Mouse (Mus musculus) liver, postnatal 0 days (tissue): ENCODE data around the gene Kalrn. TPM values are rescaled to one million over a fixed set of nuclear protein-coding genes. Genes with fewer than 3 reads are reported as not detected.

Experiments used
- ATAC-seq: fragments of 200-750 bp; cut with Nextera tagmentation; 2 replicates; pipeline ENCODE4 v1.8.0; 2017; ENCODE audit warnings: mild to moderate bottlenecking, moderate library complexity
- DNase-seq: peaks from one replicate; pipeline ENCODE4 v3.0.0-alpha.2; 2016
- H3K27ac ChIP-seq: fragments of 300-500 bp; sonication (generic); 2 replicates; pipeline ENCODE4 v1.5.1; 2014; ENCODE audit warnings: antibody characterized with exemption, moderate library complexity, mild to moderate bottlenecking, low read depth
- H3K27me3 ChIP-seq: fragments of 300-500 bp; sonication (generic); 2 replicates; pipeline ENCODE4 v1.6.1; 2014; ENCODE audit warnings: low read length, control low read depth, mixed read lengths; ENCODE audit not compliant: insufficient read depth
- H3K36me3 ChIP-seq: fragments of 300-500 bp; sonication (generic); replicated peaks from 2 replicates; pipeline ENCODE4 v1.6.1; 2014; ENCODE audit warnings: mild to moderate bottlenecking, control low read depth, low read length, moderate library complexity, mixed read lengths; ENCODE audit not compliant: insufficient read depth
- H3K4me1 ChIP-seq: fragments of 300-500 bp; sonication (generic); 2 replicates; pipeline ENCODE4 v1.6.1; 2014; ENCODE audit warnings: antibody characterized with exemption, mild to moderate bottlenecking, control low read depth; ENCODE audit not compliant: insufficient read depth
- H3K4me2 ChIP-seq: fragments of 300-500 bp; sonication (generic); 2 replicates; pipeline ENCODE4 v1.6.1; 2014; ENCODE audit warnings: low read depth, mild to moderate bottlenecking, low read length, moderate library complexity, mixed read lengths
- H3K4me3 ChIP-seq: fragments of 300-500 bp; sonication (generic); 2 replicates; pipeline ENCODE4 v1.5.1; 2014; ENCODE audit warnings: low read depth, low read length
- H3K9ac ChIP-seq: fragments of 300-500 bp; sonication (generic); replicated peaks from 2 replicates; pipeline ENCODE4 v1.6.1; 2014; ENCODE audit warnings: mild to moderate bottlenecking, moderate library complexity
- H3K9me3 ChIP-seq: fragments of 300-500 bp; sonication (generic); 2 replicates; pipeline ENCODE4 v1.6.1; 2016; ENCODE audit warnings: mild to moderate bottlenecking, control low read depth, low read length, mixed read lengths
- CTCF ChIP-seq: sonication (generic); IDR thresholded peaks from 2 replicates; pipeline ENCODE4 v1.5.1; 2016; ENCODE audit warnings: antibody characterized with exemption, low read depth
- EP300 ChIP-seq: IDR thresholded peaks from 2 replicates; pipeline ENCODE4 v1.6.1; 2016; ENCODE audit warnings: antibody characterized with exemption, low read depth, mild to moderate bottlenecking
- WGBS: fragments of 180-500 bp; shearing (Covaris S2); extraction: QIAGEN DNeasy Blood & Tissue Kit; methylation state at CpG from one replicate; pipeline ENCODE4 v1.1.7; 2014; ENCODE audit not compliant: insufficient replicate concordance; 5-methylcytosine and 5-hydroxymethylcytosine counted together
- polyA plus RNA-seq: library from polyadenylated mRNA; unstranded; fragments of >200 nt; fragmentation: Nextera tagmentation; extraction: Ambion mirVana; gene quantifications from 2 replicates; pipeline ENCODE4 v1.2.1, GENCODE M21; 2015

Kalrn gene
- polyA plus RNA-seq, 1 experiment from 2014 or later = 16.7 TPM

GRCm38 (mm10) chr16:34389520-34390271 lies 183.6 kb downstream of the Kalrn start:
- TF ChIP-seq CTCF = no peak
- no peak for TF ChIP-seq EP300
- WGBS = 58% methylated on average over 5 of the region's 5 CpGs
- ATAC-seq (no peak), DNase-seq (no peak)
- no peak overlapping the region for H3K9ac ChIP-seq
- no peaks in the 10 kb centered on the region for H3K9me3 ChIP-seq
- no peak overlapping the region for H3K27ac ChIP-seq
- no peaks in the 10 kb centered on the region for H3K27me3 ChIP-seq
- H3K4me3 ChIP-seq = no peak overlapping the region
- H3K36me3 ChIP-seq = no peaks in the 10 kb centered on the region
- H3K4me2 ChIP-seq = no peak overlapping the region
- H3K4me1 ChIP-seq = no peaks in the 10 kb centered on the region

- no peaks in the 10 kb centered on the region for H3K9me3 ChIP-seq
- H3K4me1 ChIP-seq = no peaks in the 10 kb centered on the region
- no peak for ATAC-seq
- H3K27me3 ChIP-seq = no peaks in the 10 kb centered on the region
- 65% methylated on average over 6 of the region's 6 CpGs for WGBS
- no peak overlapping the region for H3K4me3 ChIP-seq
- TF ChIP-seq CTCF = no peak
- no peak for TF ChIP-seq EP300
- H3K9ac ChIP-seq = no peak overlapping the region
- H3K36me3 ChIP-seq = no peaks in the 10 kb centered on the region
- DNase-seq = no peak
- H3K4me2 ChIP-seq = no peak overlapping the region
- H3K27ac ChIP-seq = no peak overlapping the region
Observed at GRCm38 (mm10) chr16:34388871-34389270, 184.5 kb downstream of the Kalrn start.

DNA sequence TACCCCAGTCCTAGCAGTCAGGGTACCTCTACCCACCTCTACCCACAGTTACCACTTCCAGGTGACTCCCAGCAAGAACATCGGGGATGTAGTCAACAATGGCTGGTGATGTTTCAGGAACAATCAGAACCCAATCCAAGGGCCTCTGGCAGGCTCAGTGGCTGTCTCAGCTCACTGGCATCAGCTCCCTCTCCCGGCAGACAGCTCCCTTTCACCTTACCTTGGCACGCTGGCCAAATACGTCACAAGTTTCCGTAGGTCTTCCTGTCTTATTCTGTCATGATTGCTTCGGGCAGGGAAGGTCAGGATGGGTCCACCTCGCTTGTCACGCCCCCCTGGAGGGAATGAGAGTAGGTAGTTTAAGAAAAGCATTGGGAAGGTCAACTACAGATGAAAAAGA lies 188.3 kb downstream of the Kalrn start:
- 72% methylated on average over 8 of the region's 8 CpGs for WGBS
- Histone ChIP-seq H3K36me3 (no peaks in the 10 kb centered on the region), H3K4me1 (no peaks in the 10 kb centered on the region), H3K27ac (no peak overlapping the region), H3K9ac (no peak overlapping the region), H3K4me3 (no peak overlapping the region), H3K4me2 (no peak overlapping the region), H3K27me3 (no peaks in the 10 kb centered on the region), H3K9me3 (no peaks in the 10 kb centered on the region)
- ATAC-seq (no peak), DNase-seq (no peak)
- TF ChIP-seq EP300 = no peak
- TF ChIP-seq CTCF = no peak

DNA sequence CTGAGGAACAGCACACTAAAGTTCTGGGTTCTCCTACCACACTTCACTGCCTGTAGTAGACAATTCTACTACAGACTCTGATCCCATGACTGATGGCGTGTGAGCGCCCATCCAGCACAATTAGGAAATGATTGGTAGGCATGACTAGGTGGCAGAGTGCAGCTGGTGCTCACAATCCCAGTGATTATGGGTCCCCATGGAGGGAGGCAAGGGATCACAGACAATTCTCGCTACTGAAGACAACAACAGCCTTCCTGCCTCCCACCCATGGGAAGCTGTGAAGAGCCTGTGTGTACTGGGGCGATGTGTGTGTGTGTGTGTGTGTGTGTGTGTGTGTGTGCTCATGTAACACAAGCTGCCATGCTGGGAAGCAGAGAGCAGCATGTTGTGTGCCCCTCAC lies 190.3 kb downstream of the Kalrn start:
- no peak for DNase-seq
- Histone ChIP-seq H3K27ac (no peak overlapping the region), H3K4me3 (no peak overlapping the region), H3K36me3 (no peaks in the 10 kb centered on the region), H3K4me2 (no peak overlapping the region), H3K9me3 (no peaks in the 10 kb centered on the region), H3K9ac (no peak overlapping the region), H3K4me1 (no peaks in the 10 kb centered on the region), H3K27me3 (no peaks in the 10 kb centered on the region)
- 82% methylated on average over 4 of the region's 4 CpGs for WGBS
- no peak for ATAC-seq
- no peak for TF ChIP-seq EP300
- TF ChIP-seq CTCF = no peak

GRCm38 (mm10) chr16:34376166-34376857 lies 197.0 kb downstream of the Kalrn start:
- Histone ChIP-seq H3K4me3 (no peak overlapping the region), H3K4me1 (no peaks in the 10 kb centered on the region), H3K9ac (no peak overlapping the region), H3K9me3 (no peaks in the 10 kb centered on the region), H3K27me3 (no peaks in the 10 kb centered on the region), H3K36me3 (no peaks in the 10 kb centered on the region), H3K4me2 (no peak overlapping the region), H3K27ac (no peak overlapping the region)
- DNase-seq (no peak), ATAC-seq (no peak)
- WGBS = 75% methylated on average over 12 of the region's 12 CpGs
- TF ChIP-seq CTCF (no peak), EP300 (no peak)

DNA sequence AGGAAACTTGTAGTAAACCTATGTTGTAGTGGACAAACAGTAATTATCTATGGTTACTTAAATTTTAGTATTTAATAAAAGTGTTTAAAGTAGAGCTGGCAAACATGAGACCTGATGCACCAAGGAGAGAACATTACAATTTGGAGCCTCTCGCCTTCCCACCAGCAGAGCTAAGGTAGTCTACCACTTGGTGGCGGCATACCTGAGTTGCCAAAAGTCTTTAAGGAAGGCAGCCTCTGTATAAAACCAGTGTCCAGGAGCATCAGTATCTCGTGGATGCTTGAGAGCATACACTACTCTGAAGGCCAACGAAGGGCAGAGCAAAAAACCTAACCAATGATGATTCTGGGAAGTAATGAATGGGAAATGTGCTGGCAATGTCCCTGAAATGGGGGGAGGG lies 199.8 kb downstream of the Kalrn start:
- DNase-seq (no peak), ATAC-seq (no peak)
- no peak overlapping the region for H3K27ac ChIP-seq
- no peaks in the 10 kb centered on the region for H3K36me3 ChIP-seq
- TF ChIP-seq CTCF (no peak), EP300 (no peak)
- H3K27me3 ChIP-seq = no peaks in the 10 kb centered on the region
- no peaks in the 10 kb centered on the region for H3K9me3 ChIP-seq
- no peak overlapping the region for H3K9ac ChIP-seq
- WGBS = 56% methylated on average over 4 of the region's 4 CpGs
- no peak overlapping the region for H3K4me2 ChIP-seq
- no peaks in the 10 kb centered on the region for H3K4me1 ChIP-seq
- H3K4me3 ChIP-seq = no peak overlapping the region
